Mouse (Mus musculus): ENCODE data around the gene Cdc26. TPM values are rescaled to one million over a fixed set of nuclear protein-coding genes. Genes with fewer than 3 reads are reported as not detected.
A peak's percentile ranks its signal among the peaks of the same experiment; 100 is the strongest.

The Cdc26 gene
- total RNA-seq, 2 experiments from 2014 or later: 44.0 to 44.1 TPM

DNA sequence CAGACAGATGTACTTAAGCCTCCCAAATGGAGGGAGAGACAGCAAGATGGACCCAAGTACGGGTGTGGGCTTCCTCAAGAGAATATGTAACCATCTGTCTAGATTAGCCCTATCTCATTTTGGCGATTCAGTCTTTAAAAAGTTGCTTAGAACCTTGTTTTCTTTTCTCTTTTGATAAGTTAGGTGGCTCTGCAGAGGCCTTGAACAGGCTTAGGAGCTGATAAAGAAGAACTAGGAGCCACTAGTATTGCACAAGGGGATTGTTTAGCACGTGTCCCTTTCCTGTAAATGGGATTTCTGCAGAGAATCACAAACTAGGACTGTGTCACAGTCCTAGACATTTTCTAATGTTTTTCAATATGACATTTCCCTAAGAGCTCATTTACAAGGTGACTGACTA lies 39.4 kb downstream of the Cdc26 start:
- intact Hi-C loops (cut with DNase I): no loop called here
- DNase-seq (ENCODE audit: low spot score in 2 of 2): no peak

DNA sequence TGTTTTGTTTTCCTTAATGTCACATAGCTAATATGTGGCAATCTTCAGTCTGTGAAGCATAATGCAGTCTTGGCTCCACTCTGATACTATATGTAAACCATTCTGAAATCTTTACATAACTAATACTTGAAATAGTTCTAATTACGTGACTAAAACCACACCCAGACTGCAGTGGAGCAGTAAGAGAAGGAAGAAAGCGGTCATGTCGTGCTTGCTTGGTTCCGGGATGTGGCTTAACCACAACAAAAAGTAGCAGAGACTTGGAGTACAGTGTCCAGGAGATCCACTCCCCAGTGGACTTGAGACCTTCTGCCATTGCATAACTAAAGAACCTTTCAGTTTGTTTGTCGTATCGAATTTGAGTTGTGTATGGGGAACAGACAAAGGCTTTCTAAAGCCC lies 40.9 kb downstream of the Cdc26 start:
- DNase-seq (ENCODE audit: low spot score in 2 of 2): no peak
- intact Hi-C loops (cut with DNase I): no loop called here

GRCm38 (mm10) chr4:62366291-62366690 lies 42.2 kb downstream of the Cdc26 start:
- DNase-seq (ENCODE audit: low spot score in 2 of 2): no peak
- intact Hi-C loops (cut with DNase I): no loop called here

DNA sequence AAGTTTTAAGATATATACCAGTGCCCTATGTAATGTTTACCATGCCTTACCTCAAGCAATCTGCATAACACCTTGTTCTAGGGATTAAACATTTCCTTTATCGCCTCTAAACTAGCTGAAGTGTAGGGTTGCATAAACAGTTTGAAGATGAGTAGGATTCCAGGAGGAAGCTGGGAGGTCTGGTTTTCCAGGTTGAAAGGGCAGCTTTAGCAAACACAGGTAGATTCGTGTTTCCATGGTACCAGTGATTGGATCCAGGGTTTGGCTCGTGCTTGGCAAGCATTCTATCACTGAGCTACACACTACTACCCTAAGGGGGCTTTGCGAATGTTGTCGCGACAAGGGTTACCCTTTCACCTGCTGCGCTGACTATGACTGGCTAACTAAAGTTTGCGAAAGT lies 44.1 kb downstream of the Cdc26 start:
- intact Hi-C loops (cut with DNase I): no loop called here

DNA sequence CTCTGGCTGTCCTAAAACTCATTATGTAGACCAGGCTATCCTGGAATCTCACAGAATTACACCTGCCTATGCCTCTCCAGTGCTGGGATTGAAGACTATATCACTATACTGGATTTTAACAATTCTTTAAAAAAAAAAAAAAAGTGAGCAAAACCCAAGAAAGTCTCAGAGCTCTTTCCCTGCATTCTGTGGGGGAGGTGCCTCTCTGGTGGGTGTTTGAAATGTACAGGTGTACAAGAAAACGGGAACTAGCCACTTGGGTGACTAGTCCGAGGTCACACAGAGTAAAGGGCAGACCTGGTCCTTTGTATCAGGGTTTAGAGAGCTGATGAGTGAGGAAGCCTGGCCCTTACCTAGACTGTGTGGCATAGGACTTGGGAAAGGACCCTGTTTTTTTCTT lies 46.0 kb downstream of the Cdc26 start:
- intact Hi-C loops (cut with DNase I): no loop called here
- DNase-seq (ENCODE audit: low spot score in 2 of 2): no peak

More for the DNA sequence above, 44.1 kb downstream of the Cdc26 start:
- no peak for DNase-seq (ENCODE audit: low spot score in 2 of 2)

DNA sequence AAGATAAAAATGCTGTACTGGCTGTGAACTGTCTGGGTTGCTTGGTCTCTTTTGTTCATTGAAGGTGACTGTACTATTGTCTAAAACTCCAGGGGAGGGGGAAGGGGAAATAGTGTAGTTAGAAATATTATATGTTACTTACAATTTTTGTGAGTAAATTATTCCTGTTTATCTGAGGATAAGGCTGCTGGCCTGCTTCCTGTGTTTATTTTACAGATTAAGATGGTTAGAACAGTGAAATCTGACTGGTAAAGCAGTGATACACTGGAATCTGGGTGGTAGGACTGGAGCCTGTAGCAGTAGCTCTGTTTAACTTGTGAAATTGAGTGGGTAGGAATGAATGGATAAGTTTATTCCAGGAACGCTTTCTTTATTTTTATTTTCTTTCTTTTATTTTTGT lies 46.4 kb downstream of the Cdc26 start:
- DNase-seq (ENCODE audit: low spot score in 2 of 2): no peak
- intact Hi-C loops (cut with DNase I): loop anchor here (2.0 kb wide), 1 partner anchor 47 kb away; the partner anchor contains the start of genes Cdc26 and Prpf4

GRCm38 (mm10) chr4:62361571-62361970 lies 46.9 kb downstream of the Cdc26 start:
- intact Hi-C loops (cut with DNase I): loop anchor here (2.0 kb wide), 1 partner anchor 47 kb away; the partner anchor contains the start of genes Cdc26 and Prpf4
- no peak for DNase-seq (ENCODE audit: low spot score in 2 of 2)

DNA sequence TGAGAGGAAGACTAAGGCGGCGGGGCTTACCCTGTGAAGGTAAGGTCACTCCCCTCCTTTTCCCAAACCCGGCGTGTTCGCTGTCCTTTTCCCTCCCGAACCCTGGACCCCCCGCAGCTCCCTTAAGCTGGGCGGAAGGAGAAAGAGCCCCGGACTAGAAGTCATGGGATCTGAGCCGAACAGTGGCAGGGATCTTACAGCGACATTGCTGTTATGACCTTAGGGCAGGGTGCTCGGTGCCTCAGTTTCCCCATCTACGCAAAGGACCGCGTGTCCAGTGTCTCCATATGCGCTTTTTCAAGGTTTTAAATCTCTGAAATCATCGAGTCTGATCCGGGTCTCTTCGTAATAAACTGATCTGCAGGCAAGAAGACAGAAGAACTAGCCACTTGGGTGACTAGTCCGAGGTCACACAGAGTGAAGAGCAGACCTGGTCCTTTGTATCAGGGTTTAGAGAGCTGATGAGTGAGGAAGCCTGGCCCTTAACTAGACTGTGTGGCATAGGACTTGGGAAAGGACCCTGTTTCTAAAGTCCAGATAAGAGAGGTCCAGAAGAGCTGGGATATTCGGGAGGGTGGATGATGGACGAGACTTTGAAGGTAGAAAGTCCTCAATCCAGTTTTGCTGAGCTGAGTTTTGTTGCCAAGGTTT lies 47.5 kb downstream of the Cdc26 start:
- intact Hi-C loops (cut with DNase I): loop anchor here (2.0 kb wide), 1 partner anchor 48 kb away; the partner anchor contains the start of genes Cdc26 and Prpf4

GRCm38 (mm10) chr4:62360088-62360804 lies 48.2 kb downstream of the Cdc26 start, which contains the start of the genes Fkbp15 and Slc31a1:
Fkbp15 (minus strand) TSS chr4:62360548.
Slc31a1 (plus strand) TSS chr4:62360727.
- intact Hi-C loops (cut with DNase I): loop anchor here (2.0 kb wide), 1 partner anchor 49 kb away; the partner anchor contains the start of genes Cdc26 and Prpf4
- DNase-seq (ENCODE audit: low spot score in 2 of 2): peak; percentile 98

More for the DNA sequence above, 47.5 kb downstream of the Cdc26 start:
- no peak for DNase-seq (ENCODE audit: low spot score in 2 of 2)

DNA sequence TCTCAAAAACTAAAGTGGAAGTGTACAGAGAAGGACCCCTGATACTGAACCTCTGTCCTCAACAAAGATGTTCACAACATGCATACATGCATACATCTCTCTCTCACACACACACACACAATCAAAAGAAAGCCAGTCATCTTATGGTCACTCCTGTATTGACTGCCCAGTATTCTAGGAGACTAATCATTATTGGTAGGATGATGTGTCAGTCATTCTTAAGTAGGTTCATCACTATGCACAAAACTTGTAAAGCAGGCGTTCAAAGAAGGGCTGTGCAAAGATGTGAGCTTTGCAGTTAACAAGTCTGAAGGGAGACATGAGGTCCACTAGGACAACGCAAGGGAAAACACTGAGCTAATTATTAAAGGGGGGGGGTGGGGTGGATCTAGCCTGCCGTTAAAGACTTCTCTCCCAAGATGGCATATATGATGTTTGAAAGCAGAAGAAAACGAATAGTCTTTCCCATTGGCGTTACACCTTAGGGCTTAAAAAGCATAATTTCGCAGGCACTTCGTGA lies 49.1 kb downstream of the Cdc26 start:
- DNase-seq (ENCODE audit: low spot score in 2 of 2): no peak
- intact Hi-C loops (cut with DNase I): no loop called here

DNA sequence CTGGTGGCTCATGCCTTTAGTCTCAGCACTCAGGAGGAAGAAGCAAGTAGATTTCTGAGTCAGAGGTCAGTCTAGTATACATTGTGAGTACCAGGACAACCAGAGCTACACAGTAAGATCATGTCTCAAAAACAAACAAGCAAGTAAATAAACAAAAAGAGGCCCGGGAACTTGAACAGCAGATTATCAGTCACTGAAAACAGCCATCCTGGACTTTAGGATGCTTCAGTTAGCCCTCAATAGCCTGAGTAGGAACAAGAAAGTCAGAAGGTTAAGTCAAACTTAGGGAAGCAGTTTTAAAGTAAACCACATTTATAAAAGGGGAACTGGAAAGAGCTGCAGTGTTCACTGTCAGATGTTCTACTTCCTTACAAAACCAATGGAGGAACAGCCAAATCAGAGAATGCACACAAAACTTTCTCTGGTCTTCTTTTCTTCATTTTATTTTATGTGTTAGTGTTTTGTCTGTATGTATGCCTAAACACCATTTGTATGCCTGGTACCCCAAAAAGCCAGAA lies 50.8 kb downstream of the Cdc26 start:
- no peak for DNase-seq (ENCODE audit: low spot score in 2 of 2)
- intact Hi-C loops (cut with DNase I): no loop called here

DNA sequence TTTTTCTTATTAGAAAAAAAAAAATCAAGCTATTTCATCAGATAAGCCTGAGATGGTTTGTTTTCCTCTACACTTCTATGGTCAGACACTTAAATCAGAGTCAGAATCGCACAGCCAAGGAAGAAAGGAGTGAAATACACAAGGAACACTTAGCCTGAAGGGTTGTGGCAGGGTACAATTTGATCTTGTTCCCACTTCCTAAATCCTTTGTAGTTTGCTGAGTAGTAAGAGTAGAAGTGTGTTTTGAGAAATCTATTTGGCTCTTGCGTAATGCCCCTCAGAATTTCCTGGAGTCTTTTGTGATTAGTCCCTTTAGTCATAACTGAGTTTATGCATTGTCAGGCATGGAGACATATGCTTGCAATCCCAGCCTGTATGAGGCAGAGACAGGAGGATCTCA lies 59.1 kb downstream of the Cdc26 start:
- no peak for DNase-seq (ENCODE audit: low spot score in 2 of 2)
- intact Hi-C loops (cut with DNase I): no loop called here

DNA sequence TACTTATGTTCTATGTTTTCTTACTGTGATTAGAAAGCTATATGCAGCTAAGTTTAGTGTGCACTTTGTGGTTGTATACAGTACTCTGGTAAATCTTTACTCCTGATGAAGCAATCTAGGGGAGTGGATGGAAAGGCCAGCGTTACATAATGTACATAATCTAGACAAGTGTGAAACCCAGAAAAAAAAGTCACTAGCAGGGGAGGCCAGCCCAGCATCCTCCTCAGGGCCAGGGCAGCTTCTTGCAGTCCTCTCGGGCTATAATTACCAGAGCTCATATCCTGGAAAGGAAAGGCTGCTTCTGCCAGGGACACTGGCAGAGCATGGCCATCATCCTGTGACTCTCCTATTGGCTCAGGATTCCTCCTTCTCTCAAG lies 60.1 kb downstream of the Cdc26 start:
- DNase-seq (ENCODE audit: low spot score in 2 of 2): no peak
- intact Hi-C loops (cut with DNase I): no loop called here

GRCm38 (mm10) chr4:62347605-62348328 lies 60.7 kb downstream of the Cdc26 start:
- intact Hi-C loops (cut with DNase I): no loop called here
- DNase-seq (ENCODE audit: low spot score in 2 of 2): no peak

DNA sequence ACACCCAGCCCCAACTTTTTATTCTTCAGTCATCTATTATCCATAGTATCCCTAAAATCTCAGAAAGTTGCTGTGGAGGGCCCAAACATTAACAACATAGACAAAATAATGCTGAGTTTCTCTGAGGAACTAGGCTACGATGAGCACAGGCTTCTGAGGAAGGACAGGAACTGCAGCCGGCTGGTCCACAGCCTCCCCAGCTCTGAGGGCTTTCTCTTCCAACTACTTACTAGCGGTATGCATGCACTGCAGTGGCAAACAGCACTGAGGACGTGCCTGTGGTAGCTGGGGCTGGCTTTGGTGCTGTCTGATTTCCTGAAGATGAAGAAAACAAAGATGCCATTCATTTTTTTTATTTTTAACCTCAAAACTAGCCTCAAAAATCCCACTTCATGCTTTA lies 62.6 kb downstream of the Cdc26 start:
- intact Hi-C loops (cut with DNase I): no loop called here

DNA sequence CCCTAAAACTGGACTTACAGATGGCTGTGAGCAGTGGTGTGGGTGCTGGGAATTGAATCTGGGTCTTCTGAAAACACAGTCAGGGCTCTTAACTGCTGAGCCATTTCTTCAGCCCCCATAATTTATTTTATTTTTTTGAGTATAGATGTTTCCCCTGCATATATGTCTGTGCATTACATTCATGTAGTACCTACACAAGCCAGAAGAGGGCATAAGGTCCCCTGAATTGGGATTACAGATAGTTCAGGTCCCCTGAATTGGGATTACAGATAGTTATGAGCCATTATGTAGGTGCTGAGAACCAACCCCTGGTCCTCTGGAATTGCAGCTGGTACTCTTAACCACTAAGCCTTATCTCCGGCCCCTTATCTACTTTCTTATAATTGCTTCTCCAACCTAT lies 64.4 kb downstream of the Cdc26 start:
- intact Hi-C loops (cut with DNase I): no loop called here
- no peak for DNase-seq (ENCODE audit: low spot score in 2 of 2)

More for the DNA sequence above, 62.6 kb downstream of the Cdc26 start:
- DNase-seq (ENCODE audit: low spot score in 2 of 2): no peak

GRCm38 (mm10) chr4:62338536-62338935 lies 69.9 kb downstream of the Cdc26 start:
- intact Hi-C loops (cut with DNase I): no loop called here
- no peak for DNase-seq (ENCODE audit: low spot score in 2 of 2)

Data from left cerebral cortex, postnatal 36 days (tissue).